Mouse (Mus musculus) heart, embryonic 13.5 days (tissue): ENCODE data around the gene Ran. TPM values are rescaled to one million over a fixed set of nuclear protein-coding genes. Genes with fewer than 3 reads are reported as not detected.
A peak's percentile ranks its signal among the peaks of the same experiment; 100 is the strongest.

Source experiments
- ATAC-seq: fragments of 200-750 bp; cut with Nextera tagmentation; 2 replicates; pipeline ENCODE4 v1.8.0; 2017; ENCODE audit warnings: moderate TSS enrichment; ENCODE audit not compliant: insufficient number of reproducible peaks, low FRiP score, low TSS enrichment; ENCODE audit errors: extremely low read depth
- H3K27ac ChIP-seq: fragments of 300-500 bp; sonication (generic); replicated peaks from 2 replicates; pipeline ENCODE4 v1.5.1; 2015; ENCODE audit warnings: moderate library complexity, mild to moderate bottlenecking, inconsistent platforms
- H3K27me3 ChIP-seq: fragments of 300-500 bp; sonication (generic); replicated peaks from 2 replicates; pipeline ENCODE4 v1.6.1; 2015; ENCODE audit warnings: mild to moderate bottlenecking, inconsistent platforms
- H3K36me3 ChIP-seq: fragments of 300-500 bp; sonication (generic); 2 replicates; pipeline ENCODE4 v1.6.1; 2015; ENCODE audit warnings: mild to moderate bottlenecking, inconsistent platforms
- H3K4me1 ChIP-seq: fragments of 300-500 bp; sonication (generic); 2 replicates; pipeline ENCODE4 v1.6.1; 2015; ENCODE audit warnings: inconsistent platforms
- H3K4me2 ChIP-seq: fragments of 300-500 bp; sonication (generic); 2 replicates; pipeline ENCODE4 v1.6.1; 2015; ENCODE audit warnings: inconsistent platforms, mild to moderate bottlenecking, moderate library complexity
- H3K4me3 ChIP-seq: fragments of 300-500 bp; sonication (generic); 2 replicates; pipeline ENCODE4 v1.5.1; 2015; ENCODE audit warnings: moderate library complexity, mild to moderate bottlenecking, inconsistent platforms
- H3K9ac ChIP-seq: fragments of 300-500 bp; sonication (generic); 2 replicates; pipeline ENCODE4 v1.6.1; 2015; ENCODE audit warnings: inconsistent platforms, mild to moderate bottlenecking, moderate library complexity
- H3K9me3 ChIP-seq: fragments of 300-500 bp; sonication (generic); 2 replicates; pipeline ENCODE4 v1.6.1; 2016; ENCODE audit warnings: inconsistent platforms
- WGBS: fragments of 180-500 bp; shearing (Covaris S2); methylation state at CpG from one replicate; pipeline ENCODE4 v1.1.7; 2015; ENCODE audit warnings: mixed read lengths; 5-methylcytosine and 5-hydroxymethylcytosine counted together
- polyA plus RNA-seq: library from polyadenylated mRNA; unstranded; fragments of >200 nt; fragmentation: Nextera tagmentation; extraction: Ambion mirVana; gene quantifications from 2 replicates; pipeline ENCODE4 v1.2.1, GENCODE M21; 2015

Gene Ran
- polyA plus RNA-seq, 1 experiment from 2014 or later = 389 TPM

DNA sequence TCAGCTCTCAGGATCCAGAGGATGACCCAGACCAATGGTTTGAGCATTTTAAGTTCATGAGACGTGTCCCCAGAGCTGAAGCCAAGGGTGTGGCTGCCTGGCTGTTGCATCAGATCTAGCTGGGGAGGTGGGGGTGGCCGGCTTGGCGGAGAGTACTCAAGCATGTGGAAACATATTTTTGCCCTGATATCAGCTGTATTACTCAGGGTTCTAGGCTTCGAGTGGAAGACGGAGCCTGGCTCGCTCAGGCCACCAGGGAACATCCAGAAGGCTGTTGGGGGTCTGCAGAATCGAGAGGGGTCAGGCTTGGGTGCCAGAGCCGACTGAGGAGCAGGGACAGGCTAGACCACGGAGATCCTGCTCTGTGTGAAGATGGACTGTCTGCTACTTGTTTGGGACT, 46.1 kb downstream of the Ran start:
- no peak for ATAC-seq
- Histone ChIP-seq H3K27ac (no peak overlapping the region), H3K4me2 (no peak overlapping the region), H3K4me3 (no peak overlapping the region), H3K9me3 (no peaks in the 10 kb centered on the region), H3K36me3 (no peaks in the 10 kb centered on the region), H3K27me3 (peaks cover 36% of the 10 kb centered on the region), H3K9ac (no peak overlapping the region), H3K4me1 (peaks cover 5% of the 10 kb centered on the region)
- WGBS = 65% methylated on average over 9 of the region's 9 CpGs

DNA sequence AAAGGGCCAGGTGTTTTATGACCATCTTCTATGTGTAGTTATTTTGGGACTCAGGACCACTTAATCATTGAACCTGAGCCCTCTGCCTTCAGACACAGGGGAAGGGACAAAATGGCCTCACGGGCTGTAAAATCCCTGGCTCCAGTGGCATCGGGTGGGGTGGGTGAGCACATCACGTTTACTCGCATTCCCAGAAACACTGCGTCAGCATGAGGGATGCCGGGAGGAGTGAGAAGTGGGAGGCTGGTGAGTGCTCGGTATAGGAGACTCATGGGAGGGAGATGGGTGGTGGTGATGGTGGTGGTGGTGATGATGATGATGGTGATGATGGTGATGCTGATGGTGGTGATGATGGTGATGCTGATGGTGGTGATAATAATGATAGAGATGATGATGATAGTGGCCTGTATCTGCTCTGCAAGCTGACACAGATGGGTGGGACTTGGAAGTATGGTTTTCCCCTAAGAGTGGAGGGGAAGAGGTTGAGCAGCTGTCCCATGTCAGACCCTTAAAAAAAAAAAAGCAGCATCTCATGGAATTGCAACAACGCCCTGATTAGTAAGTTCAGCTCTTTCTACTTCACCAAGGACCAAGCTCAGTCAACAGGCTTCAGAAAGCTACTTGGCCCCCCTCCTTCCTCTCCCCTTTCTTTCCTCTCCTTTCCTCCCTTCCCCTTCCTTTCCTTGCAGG, 46.8 kb downstream of the Ran start:
- Histone ChIP-seq H3K9ac (no peak overlapping the region), H3K27ac (no peak overlapping the region), H3K9me3 (no peaks in the 10 kb centered on the region), H3K4me2 (no peak overlapping the region), H3K36me3 (no peaks in the 10 kb centered on the region), H3K27me3 (peaks cover 33% of the 10 kb centered on the region), H3K4me3 (no peak overlapping the region), H3K4me1 (peaks cover 5% of the 10 kb centered on the region)
- ATAC-seq = no peak
- 75% methylated on average over 8 of the region's 8 CpGs for WGBS

DNA sequence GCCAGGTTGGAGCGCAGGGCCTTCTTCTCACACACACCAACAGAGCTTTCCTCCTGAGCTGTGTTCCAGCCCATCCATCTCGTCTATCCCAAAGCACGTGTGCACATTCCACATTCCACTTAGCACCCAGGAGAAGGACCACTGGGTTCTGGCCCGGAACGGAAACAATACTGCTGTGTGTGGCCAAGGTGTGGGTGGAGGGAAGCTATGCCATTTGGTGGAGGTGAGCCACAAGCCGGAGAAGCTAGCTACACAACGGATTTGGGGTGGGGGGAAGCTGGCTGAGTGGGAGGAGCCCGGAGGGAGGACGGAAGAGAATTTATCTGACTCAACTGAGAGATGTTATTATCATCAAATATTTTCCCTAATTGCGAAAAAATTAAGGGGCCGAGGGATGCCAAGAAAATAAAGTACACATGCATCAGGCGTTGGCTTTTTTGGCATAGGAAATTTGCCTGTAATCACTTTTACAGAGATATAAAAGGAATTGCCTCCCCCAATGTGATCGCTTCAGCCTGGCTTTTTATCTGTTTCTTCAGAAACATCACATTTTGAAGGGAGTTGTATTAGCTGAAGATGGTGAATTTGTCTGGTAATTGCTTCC, 47.5 kb downstream of the Ran start:
- no peak for ATAC-seq
- Histone ChIP-seq H3K9me3 (no peaks in the 10 kb centered on the region), H3K4me1 (peaks cover 5% of the 10 kb centered on the region), H3K27me3 (peaks cover 27% of the 10 kb centered on the region), H3K9ac (no peak overlapping the region), H3K36me3 (no peaks in the 10 kb centered on the region), H3K4me3 (no peak overlapping the region), H3K27ac (0 out of 2 replicates have a peak overlapping the region, but pooled peaks have one; percentile 18), H3K4me2 (no peak overlapping the region)
- 49% methylated on average over 13 of the region's 13 CpGs for WGBS

DNA sequence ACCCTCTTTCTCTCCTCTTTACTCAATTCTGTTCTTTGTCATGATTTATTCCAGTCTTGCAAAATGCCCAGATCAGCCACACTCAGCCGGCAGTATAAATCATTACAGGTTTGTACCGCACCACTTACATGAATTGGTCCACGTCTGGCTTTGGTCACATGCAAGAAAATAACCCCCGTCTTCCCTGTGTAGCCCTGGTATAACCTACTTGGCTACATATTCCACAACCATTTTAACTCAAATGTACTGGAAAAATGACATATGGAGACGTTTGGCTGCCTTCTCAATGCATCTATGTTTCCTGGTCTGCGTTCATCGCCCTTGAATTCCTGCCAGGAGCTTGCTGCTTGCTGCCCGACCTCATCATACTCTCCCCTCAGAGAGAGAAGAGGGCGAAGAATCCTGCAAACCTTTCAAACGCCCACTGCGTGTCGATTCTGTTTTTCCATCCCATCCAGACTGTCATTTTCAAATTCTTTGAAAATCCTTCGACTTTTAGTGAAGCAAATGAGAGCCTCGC, 52.0 kb downstream of the Ran start:
- no peak overlapping the region for H3K9ac ChIP-seq
- no peak for ATAC-seq
- no peak overlapping the region for H3K4me2 ChIP-seq
- no peak overlapping the region for H3K4me3 ChIP-seq
- WGBS = 69% methylated on average over 14 of the region's 14 CpGs
- H3K36me3 ChIP-seq = no peaks in the 10 kb centered on the region
- 0 out of 2 replicates have a peak, but pooled peaks cover 5% of the 10 kb centered on the region for H3K27me3 ChIP-seq
- H3K27ac ChIP-seq = no peak overlapping the region
- H3K4me1 ChIP-seq = no peaks in the 10 kb centered on the region
- no peaks in the 10 kb centered on the region for H3K9me3 ChIP-seq

DNA sequence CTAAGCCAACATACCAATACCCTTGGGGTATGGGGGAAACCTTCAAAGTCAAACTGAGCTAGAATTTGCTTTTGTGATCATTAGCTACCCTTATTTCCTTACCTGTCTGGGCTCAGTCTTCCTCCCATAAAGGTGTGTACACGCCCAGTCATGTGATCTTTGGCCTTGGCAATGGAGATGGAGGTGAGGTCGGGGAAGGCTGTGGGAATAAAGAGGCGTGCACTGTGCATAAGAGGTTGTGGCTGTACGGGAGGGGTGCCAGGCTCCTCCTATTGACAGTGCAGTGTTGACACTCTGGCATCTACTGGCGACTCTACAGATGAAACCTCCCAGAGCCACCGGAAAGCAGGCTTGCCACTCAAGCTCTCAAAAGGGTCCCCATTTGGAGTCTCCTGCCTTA, 53.5 kb downstream of the Ran start:
- no peaks in the 10 kb centered on the region for H3K36me3 ChIP-seq
- H3K9ac ChIP-seq = no peak overlapping the region
- no peak overlapping the region for H3K27ac ChIP-seq
- H3K4me1 ChIP-seq = no peaks in the 10 kb centered on the region
- no peak overlapping the region for H3K4me3 ChIP-seq
- no peaks in the 10 kb centered on the region for H3K9me3 ChIP-seq
- 0 out of 2 replicates have a peak, but pooled peaks cover 5% of the 10 kb centered on the region for H3K27me3 ChIP-seq
- 52% methylated on average over 6 of the region's 6 CpGs for WGBS
- no peak overlapping the region for H3K4me2 ChIP-seq
- no peak for ATAC-seq

Other genes starting within 250 kb of the Ran start
- 0.15 and 0.24 TPM in 2 replicates for gene Rimbp2, start 66.6 kb upstream of the Ran start, polyA plus RNA-seq
- 17.3 and 18.8 TPM in 2 replicates for gene Stx2, start 11.5 kb upstream of the Ran start, polyA plus RNA-seq
- 0.57 and 0.87 TPM in 2 replicates for gene Adgrd1, start 76.7 kb downstream of the Ran start, polyA plus RNA-seq